Mouse (Mus musculus) liver, postnatal 0 days (tissue): Measurements from ENCODE around the gene Zfp64. TPM values are rescaled to one million over a fixed set of nuclear protein-coding genes. Genes with fewer than 3 reads are reported as not detected.
A peak's percentile ranks its signal among the peaks of the same experiment; 100 is the strongest.

Experiments
- ATAC-seq: fragments of 200-750 bp; cut with Nextera tagmentation; 2 replicates; pipeline ENCODE4 v1.8.0; 2017; ENCODE audit warnings: mild to moderate bottlenecking, moderate library complexity
- DNase-seq: peaks from one replicate; pipeline ENCODE4 v3.0.0-alpha.2; 2016
- H3K27ac ChIP-seq: fragments of 300-500 bp; sonication (generic); 2 replicates; pipeline ENCODE4 v1.5.1; 2014; ENCODE audit warnings: antibody characterized with exemption, moderate library complexity, mild to moderate bottlenecking, low read depth
- H3K27me3 ChIP-seq: fragments of 300-500 bp; sonication (generic); 2 replicates; pipeline ENCODE4 v1.6.1; 2014; ENCODE audit warnings: low read length, control low read depth, mixed read lengths; ENCODE audit not compliant: insufficient read depth
- H3K36me3 ChIP-seq: fragments of 300-500 bp; sonication (generic); replicated peaks from 2 replicates; pipeline ENCODE4 v1.6.1; 2014; ENCODE audit warnings: mild to moderate bottlenecking, control low read depth, low read length, moderate library complexity, mixed read lengths; ENCODE audit not compliant: insufficient read depth
- H3K4me1 ChIP-seq: fragments of 300-500 bp; sonication (generic); 2 replicates; pipeline ENCODE4 v1.6.1; 2014; ENCODE audit warnings: antibody characterized with exemption, mild to moderate bottlenecking, control low read depth; ENCODE audit not compliant: insufficient read depth
- H3K4me2 ChIP-seq: fragments of 300-500 bp; sonication (generic); 2 replicates; pipeline ENCODE4 v1.6.1; 2014; ENCODE audit warnings: low read depth, mild to moderate bottlenecking, low read length, moderate library complexity, mixed read lengths
- H3K4me3 ChIP-seq: fragments of 300-500 bp; sonication (generic); 2 replicates; pipeline ENCODE4 v1.5.1; 2014; ENCODE audit warnings: low read depth, low read length
- H3K9ac ChIP-seq: fragments of 300-500 bp; sonication (generic); replicated peaks from 2 replicates; pipeline ENCODE4 v1.6.1; 2014; ENCODE audit warnings: mild to moderate bottlenecking, moderate library complexity
- H3K9me3 ChIP-seq: fragments of 300-500 bp; sonication (generic); 2 replicates; pipeline ENCODE4 v1.6.1; 2016; ENCODE audit warnings: mild to moderate bottlenecking, control low read depth, low read length, mixed read lengths
- CTCF ChIP-seq: sonication (generic); IDR thresholded peaks from 2 replicates; pipeline ENCODE4 v1.5.1; 2016; ENCODE audit warnings: antibody characterized with exemption, low read depth
- EP300 ChIP-seq: IDR thresholded peaks from 2 replicates; pipeline ENCODE4 v1.6.1; 2016; ENCODE audit warnings: antibody characterized with exemption, low read depth, mild to moderate bottlenecking
- WGBS: fragments of 180-500 bp; shearing (Covaris S2); extraction: QIAGEN DNeasy Blood & Tissue Kit; methylation state at CpG from one replicate; pipeline ENCODE4 v1.1.7; 2014; ENCODE audit not compliant: insufficient replicate concordance; 5-methylcytosine and 5-hydroxymethylcytosine counted together
- polyA plus RNA-seq: library from polyadenylated mRNA; unstranded; fragments of >200 nt; fragmentation: Nextera tagmentation; extraction: Ambion mirVana; gene quantifications from 2 replicates; pipeline ENCODE4 v1.2.1, GENCODE M21; 2015

The Zfp64 gene
- polyA plus RNA-seq, 1 experiment from 2014 or later, result 7.1 TPM

DNA sequence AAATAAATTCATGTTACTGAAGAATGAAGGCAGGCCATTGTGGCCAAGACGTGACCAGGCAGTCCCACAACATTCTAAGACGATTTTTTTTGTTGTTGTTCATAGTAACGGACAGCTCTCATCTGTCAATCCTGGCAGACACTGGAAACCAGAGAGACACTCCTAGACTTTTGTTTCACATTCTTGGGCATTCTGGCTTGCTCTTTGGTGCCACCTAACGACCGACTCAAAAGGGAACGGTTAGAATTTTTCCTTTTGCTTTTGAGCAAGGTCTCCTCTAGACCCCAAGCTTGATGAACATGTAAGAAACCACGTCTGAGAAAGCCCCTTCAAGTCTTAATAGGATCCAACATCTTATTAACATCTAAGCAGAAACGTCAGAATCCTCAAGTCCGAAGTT, 31.7 kb downstream of the Zfp64 start:
- no peak for ATAC-seq
- no peak overlapping the region for H3K4me3 ChIP-seq
- WGBS, result 25% methylated on average over 9 of the region's 9 CpGs

DNA sequence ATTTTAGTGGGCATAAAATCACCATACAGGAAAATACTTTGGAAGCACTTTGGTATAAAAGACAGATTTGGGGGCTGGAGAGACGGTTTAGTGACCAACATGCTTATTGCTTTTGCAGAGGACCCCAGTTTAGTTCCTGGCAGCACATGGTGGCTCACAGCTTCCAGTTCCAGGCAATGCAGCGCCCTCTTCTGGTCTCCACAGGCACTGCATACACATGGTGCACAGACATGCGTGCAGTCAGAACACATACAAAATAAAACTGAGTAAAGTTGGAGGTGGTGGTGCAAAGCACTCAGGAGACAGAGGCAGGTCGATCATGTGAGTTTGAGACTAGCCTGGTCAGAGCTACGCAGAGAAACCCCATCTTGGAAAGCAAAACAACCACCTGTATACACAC, 32.9 kb downstream of the Zfp64 start:
- no peaks in the 10 kb centered on the region for H3K27me3 ChIP-seq
- 87% methylated on average over 5 of the region's 5 CpGs for WGBS
- H3K9ac ChIP-seq, result no peak overlapping the region
- H3K36me3 ChIP-seq, result peaks cover 16% of the 10 kb centered on the region
- no peaks in the 10 kb centered on the region for H3K9me3 ChIP-seq
- DNase-seq, result no peak
- H3K4me1 ChIP-seq, result no peaks in the 10 kb centered on the region
- H3K4me2 ChIP-seq, result no peak overlapping the region
- no peak for ATAC-seq
- no peak overlapping the region for H3K27ac ChIP-seq
- H3K4me3 ChIP-seq, result no peak overlapping the region
- TF ChIP-seq EP300 (no peak), CTCF (peak; percentile 25; the same call in 1 of the 2 replicates)

More for the DNA sequence above, 31.7 kb downstream of the Zfp64 start:
- no peak overlapping the region for H3K9ac ChIP-seq
- no peaks in the 10 kb centered on the region for H3K27me3 ChIP-seq
- TF ChIP-seq EP300 (no peak), CTCF (peak; percentile 54)
- H3K36me3 ChIP-seq, result peaks cover 18% of the 10 kb centered on the region
- H3K27ac ChIP-seq, result no peak overlapping the region
- H3K9me3 ChIP-seq, result no peaks in the 10 kb centered on the region
- no peak for DNase-seq
- no peaks in the 10 kb centered on the region for H3K4me1 ChIP-seq
- no peak overlapping the region for H3K4me2 ChIP-seq

DNA sequence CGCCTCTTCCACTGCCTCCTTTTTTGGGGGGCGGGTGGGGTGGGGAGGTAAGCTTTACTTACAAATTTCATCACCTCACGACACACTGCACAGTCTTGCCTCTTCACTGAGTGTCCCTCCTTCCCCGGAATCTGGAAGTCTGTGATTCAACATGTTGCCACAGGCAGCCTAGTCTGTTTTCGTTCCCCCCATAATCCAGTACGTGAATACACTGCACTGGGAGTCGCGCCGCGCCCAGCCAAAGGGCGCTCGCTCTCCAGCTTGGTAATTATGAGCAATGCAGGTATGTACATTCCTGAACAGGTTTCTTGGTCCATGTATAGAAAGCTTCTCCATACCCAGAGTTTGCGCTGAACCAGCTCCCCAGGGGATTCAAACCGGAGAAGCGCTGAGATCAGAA, 35.4 kb downstream of the Zfp64 start:
- no peak overlapping the region for H3K4me3 ChIP-seq
- H3K27me3 ChIP-seq, result no peaks in the 10 kb centered on the region
- no peak overlapping the region for H3K4me2 ChIP-seq
- ATAC-seq (no peak), DNase-seq (no peak)
- no peak for TF ChIP-seq CTCF
- TF ChIP-seq EP300, result no peak
- WGBS, result 68% methylated on average over 15 of the region's 15 CpGs
- H3K4me1 ChIP-seq, result no peaks in the 10 kb centered on the region
- no peak overlapping the region for H3K9ac ChIP-seq
- H3K27ac ChIP-seq, result no peak overlapping the region
- no peaks in the 10 kb centered on the region for H3K36me3 ChIP-seq
- H3K9me3 ChIP-seq, result no peaks in the 10 kb centered on the region

GRCm38 (mm10) chr2:168912901-168913721, 42.3 kb downstream of the Zfp64 start:
- no peak for DNase-seq
- Histone ChIP-seq H3K9ac (no peak overlapping the region), H3K4me2 (peak overlapping the region; percentile 62), H3K4me1 (0 out of 2 replicates have a peak, but pooled peaks cover 3% of the 10 kb centered on the region), H3K9me3 (no peaks in the 10 kb centered on the region), H3K36me3 (no peaks in the 10 kb centered on the region), H3K27me3 (peaks cover 37% of the 10 kb centered on the region), H3K4me3 (peak overlapping the region; percentile 39), H3K27ac (no peak overlapping the region)
- no peak for ATAC-seq
- WGBS, result 3% methylated on average over 31 of the region's 31 CpGs
- no peak for TF ChIP-seq CTCF
- no peak for TF ChIP-seq EP300

DNA sequence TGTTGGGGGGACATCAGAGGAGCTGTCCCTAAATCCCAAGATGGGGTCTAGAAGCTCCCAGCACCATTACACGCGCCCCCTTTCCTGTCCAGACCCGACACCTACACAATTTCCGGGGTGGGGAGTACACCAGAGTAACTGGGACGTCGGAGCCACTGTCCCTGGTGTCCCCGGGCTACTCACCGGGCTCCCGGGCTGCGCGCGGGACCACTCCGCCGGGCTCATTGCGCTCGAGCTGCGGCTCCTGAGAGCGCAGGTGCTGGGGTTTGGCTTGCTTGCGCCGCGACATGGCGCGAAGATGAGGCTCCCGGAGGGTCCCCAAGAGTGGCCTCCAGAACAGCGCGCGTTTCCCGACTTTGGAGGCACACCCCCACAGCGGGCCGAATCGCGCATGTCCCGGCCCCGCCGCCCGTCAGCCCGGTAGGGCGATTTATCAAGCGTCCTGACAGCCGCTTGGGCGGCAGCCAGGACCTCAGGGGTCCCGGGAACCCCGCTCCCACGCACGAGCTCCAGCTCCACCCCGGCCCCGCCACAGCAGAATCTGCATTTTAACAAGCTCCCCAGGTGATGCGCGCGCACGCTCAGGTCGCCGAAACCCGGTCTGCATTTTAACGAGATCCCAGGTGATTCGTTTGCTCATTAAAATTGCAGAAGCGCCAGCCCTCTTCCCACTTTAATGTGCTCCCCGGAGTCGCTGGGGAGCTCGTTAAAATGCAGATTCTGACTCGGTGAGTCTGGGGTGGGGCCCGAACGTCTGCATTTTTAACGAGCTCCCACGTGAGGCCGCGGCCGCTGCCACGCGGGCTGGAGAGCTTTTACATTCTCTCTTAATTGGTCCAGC, 43.1 kb downstream of the Zfp64 start:
- DNase-seq (no peak), ATAC-seq (no peak)
- no peak overlapping the region for H3K27ac ChIP-seq
- WGBS, result under 1% methylated on average over 70 of the region's 70 CpGs
- H3K36me3 ChIP-seq, result no peaks in the 10 kb centered on the region
- TF ChIP-seq CTCF (no peak), EP300 (no peak)
- H3K4me1 ChIP-seq, result 0 out of 2 replicates have a peak, but pooled peaks cover 3% of the 10 kb centered on the region
- H3K4me3 ChIP-seq, result peak overlapping the region; percentile 39
- H3K4me2 ChIP-seq, result peak overlapping the region; percentile 62
- no peak overlapping the region for H3K9ac ChIP-seq
- no peaks in the 10 kb centered on the region for H3K9me3 ChIP-seq
- peaks cover 37% of the 10 kb centered on the region for H3K27me3 ChIP-seq

- Histone ChIP-seq H3K27me3 (peaks cover 37% of the 10 kb centered on the region), H3K4me3 (no peak overlapping the region), H3K36me3 (no peaks in the 10 kb centered on the region), H3K9me3 (no peaks in the 10 kb centered on the region), H3K9ac (no peak overlapping the region), H3K4me1 (0 out of 2 replicates have a peak, but pooled peaks cover 3% of the 10 kb centered on the region), H3K4me2 (no peak overlapping the region), H3K27ac (no peak overlapping the region)
- 4% methylated on average over 18 of the region's 19 CpGs for WGBS
- DNase-seq, result no peak
- no peak for ATAC-seq
- TF ChIP-seq EP300, result no peak
- TF ChIP-seq CTCF, result no peak
These were observed 43.9 kb downstream of the Zfp64 start for GRCm38 (mm10) chr2:168911527-168911926.
